Mouse (Mus musculus) retina, postnatal 1 day (tissue): ENCODE data around the gene Sox5.

Experiments
- DNase-seq: peaks from one replicate; pipeline ENCODE4 v3.0.0-alpha.2; 2012

Gene Sox5

GRCm38 (mm10) chr6:144074826-144075225 lies 707.0 kb downstream of the Sox5 start:
- DNase-seq: no peak

- DNase-seq: no peak
Observed at GRCm38 (mm10) chr6:144070461-144070860, 711.3 kb downstream of the Sox5 start.

GRCm38 (mm10) chr6:144067491-144067890 lies 714.3 kb downstream of the Sox5 start:
- no peak for DNase-seq

GRCm38 (mm10) chr6:144062428-144062827 lies 719.3 kb downstream of the Sox5 start:
- DNase-seq: no peak

GRCm38 (mm10) chr6:144061814-144062213 lies 720.0 kb downstream of the Sox5 start:
- no peak for DNase-seq

- DNase-seq: no peak
Observed at GRCm38 (mm10) chr6:144057098-144057632, 724.6 kb downstream of the Sox5 start.

- peak; percentile 19 for DNase-seq
Observed at GRCm38 (mm10) chr6:144056252-144057097, 725.3 kb downstream of the Sox5 start.

GRCm38 (mm10) chr6:144052487-144052886 lies 729.3 kb downstream of the Sox5 start:
- no peak for DNase-seq

GRCm38 (mm10) chr6:144051316-144051715 lies 730.5 kb downstream of the Sox5 start:
- no peak for DNase-seq

- no peak for DNase-seq
Observed at GRCm38 (mm10) chr6:144048201-144048924, 733.4 kb downstream of the Sox5 start.

GRCm38 (mm10) chr6:144045503-144045902 lies 736.3 kb downstream of the Sox5 start:
- peak; percentile 62 for DNase-seq

GRCm38 (mm10) chr6:144044381-144044780 lies 737.4 kb downstream of the Sox5 start:
- DNase-seq: no peak

- no peak for DNase-seq
Observed at GRCm38 (mm10) chr6:144042936-144043335, 738.8 kb downstream of the Sox5 start.

GRCm38 (mm10) chr6:144041941-144042340 lies 739.8 kb downstream of the Sox5 start:
- no peak for DNase-seq

- peak; percentile 29 for DNase-seq
Observed at GRCm38 (mm10) chr6:144041188-144041587, 740.6 kb downstream of the Sox5 start.

- DNase-seq: no peak
Observed at GRCm38 (mm10) chr6:144040349-144040748, 741.4 kb downstream of the Sox5 start.

GRCm38 (mm10) chr6:144039221-144039620 lies 742.6 kb downstream of the Sox5 start:
- DNase-seq: peak; percentile 68

GRCm38 (mm10) chr6:144033191-144033590 lies 748.6 kb downstream of the Sox5 start:
- DNase-seq: no peak

GRCm38 (mm10) chr6:144016929-144017328 lies 764.8 kb downstream of the Sox5 start:
- no peak for DNase-seq

- no peak for DNase-seq
Observed at GRCm38 (mm10) chr6:144011880-144012524, 769.8 kb downstream of the Sox5 start.

GRCm38 (mm10) chr6:144010995-144011394 lies 770.8 kb downstream of the Sox5 start:
- no peak for DNase-seq

GRCm38 (mm10) chr6:144010285-144010684 lies 771.5 kb downstream of the Sox5 start:
- no peak for DNase-seq

- DNase-seq: no peak
Observed at GRCm38 (mm10) chr6:144005132-144005531, 776.6 kb downstream of the Sox5 start.
